Mouse (Mus musculus) C2C12 (cell line): Measurements from ENCODE around the gene Shank1. TPM values are rescaled to one million over a fixed set of nuclear protein-coding genes. Genes with fewer than 3 reads are reported as not detected.
"Not testable (repeated sequence)": the region's sequence is repeated elsewhere in the genome, so short reads cannot be mapped to it uniquely, and the experiment has no call there.

ENCODE experiments used
- H3K27me3 ChIP-seq: one replicate; pipeline ENCODE4 v1.6.1; 2011; ENCODE audit not compliant: control insufficient read depth, insufficient read depth, insufficient read length
- H3K36me3 ChIP-seq: one replicate; pipeline ENCODE4 v1.6.1; 2011; ENCODE audit not compliant: control insufficient read depth, insufficient read depth
- H3K4me3 ChIP-seq: one replicate; pipeline ENCODE4 v1.5.1; 2011; ENCODE audit warnings: mild to moderate bottlenecking, control low read depth; ENCODE audit not compliant: poor library complexity, insufficient read depth, severe bottlenecking
- H3K79me2 ChIP-seq: one replicate; pipeline ENCODE4 v1.6.1; 2011; ENCODE audit not compliant: control insufficient read depth, insufficient read depth
- H3K79me3 ChIP-seq: one replicate; pipeline ENCODE4 v1.6.1; 2011; ENCODE audit warnings: low read depth, control low read depth
- H3ac ChIP-seq: one replicate; pipeline ENCODE3; 2011; ENCODE audit warnings: low read depth; ENCODE audit not compliant: control insufficient read depth, insufficient read length
- CEBPB ChIP-seq: IDR thresholded peaks from one replicate; pipeline ENCODE4 v1.6.1; 2011; ENCODE audit warnings: low read depth, mild to moderate bottlenecking, control low read depth, moderate library complexity
- CTCF ChIP-seq: IDR thresholded peaks from one replicate; pipeline ENCODE4 v1.5.1; 2011; ENCODE audit not compliant: control insufficient read depth, insufficient read depth, insufficient read length
- FOSL1 ChIP-seq: IDR thresholded peaks from one replicate; pipeline ENCODE4 v1.8.0; 2011; ENCODE audit warnings: mild to moderate bottlenecking, low read length; ENCODE audit not compliant: poor library complexity, insufficient read depth, severe bottlenecking
- MAX ChIP-seq: IDR thresholded peaks from one replicate; pipeline ENCODE4 v1.6.1; 2011; ENCODE audit warnings: mild to moderate bottlenecking, control low read depth
- MYOD1 ChIP-seq: IDR thresholded peaks from one replicate; pipeline ENCODE4 v1.6.1; 2011; ENCODE audit warnings: low read depth; ENCODE audit not compliant: control insufficient read depth, insufficient read length
- MYOG ChIP-seq: IDR thresholded peaks from one replicate; pipeline ENCODE4 v1.6.1; 2011; ENCODE audit not compliant: control insufficient read depth, insufficient read length; ENCODE audit errors: extremely low read depth
- USF1 ChIP-seq: IDR thresholded peaks from one replicate; pipeline ENCODE4 v1.6.1; 2011; ENCODE audit warnings: low read depth, mild to moderate bottlenecking, control low read depth, moderate library complexity
- polyA plus RNA-seq: library from polyadenylated mRNA; unstranded; fragments of >200 nt; fragmentation: generic; extraction: Trizol; gene quantifications from one replicate; pipeline ENCODE4 v1.2.1, GENCODE M21; 2012; ENCODE audit warnings: missing spikeins

Gene Shank1
- polyA plus RNA-seq, 1 experiment, result under 0.01 TPM

GRCm38 (mm10) chr7:44291418-44291817 is 18.6 kb upstream of the Shank1 start:
- no peak overlapping the region for H3ac ChIP-seq
- H3K4me3 ChIP-seq, result no peak overlapping the region
- H3K36me3 ChIP-seq, result no peaks in the 10 kb centered on the region
- TF ChIP-seq CEBPB, result no peak
- no peak for TF ChIP-seq CTCF
- no peak for TF ChIP-seq USF1
- TF ChIP-seq FOSL1, result no peak
- TF ChIP-seq MAX, result no peak
- no peak for TF ChIP-seq MYOD1
- peaks cover 10% of the 10 kb centered on the region for H3K27me3 ChIP-seq
- H3K79me2 ChIP-seq, result no peaks in the 10 kb centered on the region
- no peaks in the 10 kb centered on the region for H3K79me3 ChIP-seq

- H3K4me3 ChIP-seq, H3K79me2 ChIP-seq, H3K79me3 ChIP-seq, H3K36me3 ChIP-seq, H3ac ChIP-seq: not testable (repeated sequence)
- peaks cover 11% of the 10 kb centered on the region for H3K27me3 ChIP-seq
Observed at GRCm38 (mm10) chr7:44297501-44297900, 12.6 kb upstream of the Shank1 start.

GRCm38 (mm10) chr7:44303346-44304340 is 6.4 kb upstream of the Shank1 start:
- H3K4me3 ChIP-seq, result peak overlapping the region; percentile 45
- H3K79me3 ChIP-seq, result no peaks in the 10 kb centered on the region
- H3ac ChIP-seq, result no peak overlapping the region
- no peaks in the 10 kb centered on the region for H3K79me2 ChIP-seq
- no peaks in the 10 kb centered on the region for H3K36me3 ChIP-seq
- peaks cover 10% of the 10 kb centered on the region for H3K27me3 ChIP-seq
- TF ChIP-seq USF1 (no peak), CEBPB (no peak), MAX (no peak), CTCF (no peak), MYOG (no peak), MYOD1 (no peak), FOSL1 (no peak)

GRCm38 (mm10) chr7:44304463-44304774 is 5.6 kb upstream of the Shank1 start:
- Histone ChIP-seq H3ac (peak overlapping the region; percentile 78), H3K27me3 (peaks cover 15% of the 10 kb centered on the region), H3K79me2 (no peaks in the 10 kb centered on the region), H3K4me3 (peak overlapping the region; percentile 45), H3K36me3 (no peaks in the 10 kb centered on the region), H3K79me3 (no peaks in the 10 kb centered on the region)
- TF ChIP-seq CTCF (no peak), USF1 (no peak), FOSL1 (no peak), MYOG (no peak), MYOD1 (no peak), MAX (no peak), CEBPB (no peak)

GRCm38 (mm10) chr7:44304775-44305641 is 5.0 kb upstream of the Shank1 start:
- TF ChIP-seq MYOD1 (no peak), MAX (no peak), CTCF (no peak), FOSL1 (no peak), CEBPB (no peak), USF1 (no peak), MYOG (no peak)

GRCm38 (mm10) chr7:44305686-44306085 is 4.4 kb upstream of the Shank1 start:
- Histone ChIP-seq H3K79me2 (no peaks in the 10 kb centered on the region), H3K36me3 (no peaks in the 10 kb centered on the region), H3ac (no peak overlapping the region), H3K27me3 (peaks cover 28% of the 10 kb centered on the region), H3K4me3 (no peak overlapping the region), H3K79me3 (no peaks in the 10 kb centered on the region)
- no peak for TF ChIP-seq MAX
- TF ChIP-seq MYOD1, result no peak
- no peak for TF ChIP-seq MYOG
- TF ChIP-seq CEBPB, result no peak
- TF ChIP-seq FOSL1, result no peak
- no peak for TF ChIP-seq USF1
- TF ChIP-seq CTCF, result no peak

More at GRCm38 (mm10) chr7:44304775-44305641, 5.0 kb upstream of the Shank1 start:
- Histone ChIP-seq H3K27me3 (peaks cover 21% of the 10 kb centered on the region), H3K4me3 (peak overlapping the region; percentile 45), H3K36me3 (no peaks in the 10 kb centered on the region), H3ac (peak overlapping the region; percentile 78), H3K79me2 (no peaks in the 10 kb centered on the region), H3K79me3 (no peaks in the 10 kb centered on the region)
